Mouse (Mus musculus) embryonic fibroblast, embryonic 13.5 days (primary cell): ENCODE results near the gene Asic4.

Experiments
- CTCF ChIP-seq: IDR thresholded peaks from 2 replicates; pipeline ENCODE4 v1.5.1; 2011; ENCODE audit warnings: mild to moderate bottlenecking, control low read depth, low read length, moderate library complexity, borderline replicate concordance; ENCODE audit not compliant: insufficient read depth
- POLR2A ChIP-seq: IDR thresholded peaks from 2 replicates; pipeline ENCODE4 v1.6.1; 2011; ENCODE audit warnings: low read depth, mild to moderate bottlenecking, control low read depth, low read length, moderate library complexity

DNA sequence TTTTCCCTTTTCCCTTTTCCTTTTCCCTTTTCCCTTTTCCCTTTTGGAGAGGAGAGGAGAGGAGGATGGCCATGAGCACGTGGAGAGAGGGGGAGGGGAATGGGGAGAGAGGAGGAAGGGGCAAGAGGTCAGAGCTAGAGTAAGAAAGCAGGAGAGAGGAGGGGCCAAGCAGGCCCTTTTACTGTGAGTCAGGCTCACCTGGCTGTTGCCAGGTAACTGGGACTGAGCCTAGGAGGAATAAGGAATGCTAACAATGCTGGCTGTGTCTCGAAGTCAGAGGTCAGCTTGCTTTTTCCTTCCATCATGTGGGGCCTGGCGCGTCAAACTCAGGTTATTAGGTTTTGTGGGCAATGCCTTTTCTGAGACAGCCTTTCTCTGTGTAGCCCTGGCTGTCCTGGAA, 67.7 kb downstream of the Asic4 start:
- TF ChIP-seq CTCF (no peak), POLR2A (no peak)
